Mouse (Mus musculus): Measurements from ENCODE around the gene Gpr82.

The Gpr82 gene

DNA sequence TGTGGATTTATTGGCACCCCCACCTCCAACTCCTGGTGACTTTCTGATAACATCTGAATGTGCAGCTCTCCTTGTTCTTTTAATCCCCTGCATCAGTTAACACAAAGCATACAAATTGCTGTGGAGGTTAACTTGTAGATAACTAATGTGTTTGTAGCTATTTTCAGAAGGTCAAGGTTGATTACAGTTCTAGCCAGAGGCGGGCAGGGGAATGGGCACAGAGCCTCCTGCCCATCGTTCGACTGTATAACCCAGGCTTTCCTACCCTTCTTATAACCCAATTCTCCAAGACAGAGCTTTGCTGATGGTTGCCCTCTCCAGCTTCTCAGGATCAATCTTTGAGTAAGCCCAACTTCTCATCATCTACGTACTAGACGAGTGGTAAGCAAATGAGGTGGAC, at the start of gene Gpr82:
Gene Gpr82, plus strand, starts transcription at position 301 of the 400 bp plus-strand sequence.
- in situ Hi-C loops (cut with MseI, MboI) = loop anchor here (25.0 kb wide), 1 partner anchor 424 kb away; no protein-coding TSS in a partner anchor

- in situ Hi-C loops (cut with MseI, MboI) = no loop called here
Measured at GRCm38 (mm10) chrX:13612115-13612514, 49.0 kb upstream of the Gpr82 start.

DNA sequence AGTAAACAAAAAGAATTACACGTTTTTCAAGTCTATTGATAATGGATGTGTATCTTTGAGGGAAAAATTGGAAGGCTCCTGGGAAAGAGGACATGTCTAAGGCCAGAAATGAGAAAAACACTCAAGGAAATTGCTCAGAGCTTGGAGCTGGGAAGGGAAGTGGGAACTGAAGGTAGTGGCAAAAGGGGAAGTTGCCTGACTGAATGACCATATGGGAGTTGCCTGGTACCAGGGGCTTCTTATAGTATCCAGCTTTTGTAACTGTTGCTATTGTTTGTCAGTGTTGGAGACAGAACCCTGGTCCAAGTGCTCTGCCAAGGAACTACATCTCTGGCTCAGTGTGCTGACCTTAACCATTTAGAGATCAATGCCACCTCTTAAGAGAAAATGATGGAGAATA, 44.4 kb upstream of the Gpr82 start:
- in situ Hi-C loops (cut with MseI, MboI) = no loop called here

DNA sequence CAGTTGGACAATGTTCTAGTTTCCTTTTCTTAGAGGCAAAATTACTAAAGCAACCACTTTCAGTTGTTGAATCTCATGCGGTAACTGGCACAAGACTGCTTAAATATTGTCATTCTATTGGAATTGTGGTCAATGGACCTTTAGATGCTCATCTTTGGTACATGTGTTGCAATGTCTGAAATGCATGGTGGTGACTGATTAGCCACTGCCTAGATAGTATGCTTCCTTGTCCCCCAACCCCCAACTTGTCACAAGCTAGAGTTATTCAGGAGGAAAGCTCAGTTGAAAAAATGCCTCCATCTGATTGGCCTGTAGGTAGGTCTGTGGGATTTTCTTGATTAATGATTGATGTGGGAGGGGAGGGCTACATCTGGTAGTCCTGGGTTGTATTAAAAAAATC, 43.9 kb upstream of the Gpr82 start:
- in situ Hi-C loops (cut with MseI, MboI) = no loop called here

GRCm38 (mm10) chrX:13618476-13618875, 42.7 kb upstream of the Gpr82 start:
- in situ Hi-C loops (cut with MseI, MboI) = no loop called here

GRCm38 (mm10) chrX:13621473-13621872, 39.7 kb upstream of the Gpr82 start:
- in situ Hi-C loops (cut with MseI, MboI) = no loop called here

DNA sequence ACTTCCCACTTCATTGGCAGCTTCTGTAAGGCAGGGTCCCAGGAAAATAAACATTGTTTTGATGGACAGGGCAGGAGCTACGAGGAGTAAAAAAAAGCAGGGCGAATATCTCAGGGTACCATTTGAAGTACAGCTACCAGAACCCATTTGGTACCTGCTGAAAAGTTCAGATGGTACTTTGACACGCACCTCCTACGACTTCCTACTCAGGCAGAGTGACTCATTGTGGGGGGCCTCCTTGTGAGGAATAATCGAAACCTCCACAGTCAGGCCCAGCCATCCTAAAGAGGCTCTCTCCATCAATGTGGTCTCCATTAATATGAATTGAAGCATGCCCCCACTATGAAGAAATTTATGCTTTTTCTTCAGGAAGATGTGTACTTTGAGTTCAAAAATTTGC, 38.5 kb upstream of the Gpr82 start:
- in situ Hi-C loops (cut with MseI, MboI) = no loop called here

- in situ Hi-C loops (cut with MseI, MboI) = no loop called here
Measured at GRCm38 (mm10) chrX:13631599-13632283, 29.4 kb upstream of the Gpr82 start, which contains the start of gene Gpr34. Gene Gpr34, plus strand, starts transcription at chrX:13632089.

DNA sequence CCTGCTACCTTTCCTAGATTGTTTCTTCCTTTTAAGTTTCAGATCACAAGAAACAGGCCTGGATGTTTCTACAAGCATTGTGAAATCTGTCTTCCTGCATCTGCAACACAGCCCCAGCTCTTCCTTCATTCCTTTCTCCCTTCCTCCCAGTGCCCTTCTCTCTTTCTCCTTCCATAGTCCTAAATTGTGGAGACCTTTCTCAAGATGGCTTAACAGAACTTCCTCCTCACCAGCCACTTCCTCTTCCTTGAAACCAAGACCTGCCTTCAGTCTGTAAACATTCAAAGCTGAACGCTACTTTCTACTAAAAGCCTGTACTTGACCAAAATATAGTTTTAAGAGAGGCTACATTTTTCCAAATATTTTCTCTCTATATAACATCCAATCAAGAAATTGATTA, 24.8 kb upstream of the Gpr82 start:
- in situ Hi-C loops (cut with MseI, MboI) = no loop called here

- in situ Hi-C loops (cut with MseI, MboI) = no loop called here
Measured at GRCm38 (mm10) chrX:13638894-13639293, 22.3 kb upstream of the Gpr82 start.

GRCm38 (mm10) chrX:13651889-13652288, 9.3 kb upstream of the Gpr82 start:
- in situ Hi-C loops (cut with MseI, MboI) = loop anchor here (25.0 kb wide), 1 partner anchor 415 kb away; no protein-coding TSS in a partner anchor

DNA sequence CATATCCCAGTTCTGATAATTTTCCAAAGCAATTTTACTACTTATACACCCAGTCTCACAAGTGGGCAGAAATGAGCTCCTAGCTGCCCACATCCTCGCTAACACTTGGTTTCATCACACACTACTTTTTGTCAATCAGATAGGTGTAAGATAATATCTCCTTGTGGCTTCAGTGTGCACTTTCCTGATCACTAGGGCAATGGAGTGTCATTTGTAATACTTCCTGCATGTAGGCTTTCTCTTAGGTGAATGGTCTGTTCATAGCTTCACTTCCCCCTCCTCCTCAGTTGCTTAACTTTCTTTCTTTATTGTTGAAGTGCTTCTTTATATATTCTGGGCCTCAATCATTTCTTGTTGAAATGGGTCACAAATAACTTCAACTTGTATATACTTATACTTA, 8.9 kb upstream of the Gpr82 start:
- in situ Hi-C loops (cut with MseI, MboI) = loop anchor here (25.0 kb wide), 1 partner anchor 415 kb away; no protein-coding TSS in a partner anchor

GRCm38 (mm10) chrX:13655005-13655421, 6.2 kb upstream of the Gpr82 start:
- in situ Hi-C loops (cut with MseI, MboI) = loop anchor here (25.0 kb wide), 1 partner anchor 418 kb away; no protein-coding TSS in a partner anchor

DNA sequence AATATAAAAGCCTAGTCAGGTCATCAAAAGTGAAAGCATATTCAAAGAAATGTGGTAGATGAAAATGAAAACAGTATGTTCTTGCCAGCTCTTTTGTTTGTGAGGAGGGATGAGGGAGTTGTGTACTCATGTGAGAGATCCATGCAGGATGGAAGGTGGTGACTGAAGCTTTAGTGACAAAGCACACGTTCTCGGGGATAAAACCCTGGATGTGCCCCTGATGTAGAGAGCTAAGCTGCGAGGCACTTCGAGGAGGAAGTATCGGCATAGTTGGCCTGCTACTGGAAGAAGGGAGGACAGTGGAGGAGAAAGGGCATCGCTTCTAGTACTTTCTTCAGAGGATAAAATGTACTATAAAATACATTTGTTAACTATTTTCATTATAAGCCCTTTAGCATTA, 5.3 kb upstream of the Gpr82 start:
- in situ Hi-C loops (cut with MseI, MboI) = loop anchor here (25.0 kb wide), 1 partner anchor 419 kb away; no protein-coding TSS in a partner anchor

DNA sequence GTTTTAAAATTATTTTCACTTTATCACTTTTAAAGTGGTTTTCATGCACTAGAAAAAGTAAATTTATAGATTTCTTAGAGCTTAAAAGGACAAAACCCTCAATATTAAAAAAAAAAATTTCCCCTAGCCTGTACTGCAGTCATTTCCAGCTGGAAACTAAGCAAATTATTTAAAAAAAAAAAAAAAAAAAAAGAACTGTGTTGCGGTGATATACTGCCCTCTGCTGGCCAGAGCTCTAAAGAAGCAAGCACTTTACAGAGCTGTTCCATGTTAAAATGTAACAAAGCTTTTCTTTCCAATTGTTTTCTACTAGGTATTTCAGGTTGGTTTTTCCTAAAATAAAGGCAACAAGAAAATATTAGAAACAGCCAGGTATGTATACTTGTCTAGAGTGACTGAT, 4.4 kb upstream of the Gpr82 start:
- in situ Hi-C loops (cut with MseI, MboI) = loop anchor here (25.0 kb wide), 1 partner anchor 419 kb away; no protein-coding TSS in a partner anchor

DNA sequence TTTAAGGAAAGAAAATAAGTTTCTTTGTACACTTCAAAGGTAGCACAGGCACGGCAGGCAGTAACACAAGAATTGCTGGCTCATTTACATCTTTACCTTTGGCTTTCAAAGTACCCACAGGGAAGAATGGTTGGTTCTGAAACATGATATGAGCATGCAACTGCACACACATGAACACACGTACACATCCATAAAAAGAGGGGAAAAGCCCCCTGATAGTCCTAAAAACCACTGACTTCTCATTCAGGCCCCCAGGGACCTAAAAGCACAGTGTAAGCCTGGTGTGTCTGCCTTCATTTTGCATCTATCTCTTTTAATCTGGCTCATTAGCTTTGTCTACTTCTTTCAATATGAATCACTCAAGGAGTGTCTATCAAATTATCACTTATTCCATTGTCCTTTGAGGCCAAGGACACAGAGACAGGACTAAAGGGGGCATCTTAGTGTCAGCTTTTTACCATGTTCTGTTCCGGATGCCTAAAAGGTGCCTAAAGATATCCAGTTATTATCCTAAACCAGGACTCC, 2.5 kb upstream of the Gpr82 start:
- in situ Hi-C loops (cut with MseI, MboI) = loop anchor here (25.0 kb wide), 1 partner anchor 421 kb away; no protein-coding TSS in a partner anchor

- in situ Hi-C loops (cut with MseI, MboI) = loop anchor here (25.0 kb wide), 1 partner anchor 422 kb away; no protein-coding TSS in a partner anchor
Measured at GRCm38 (mm10) chrX:13659201-13659890, 1.8 kb upstream of the Gpr82 start.

GRCm38 (mm10) chrX:13668867-13669266, 7.7 kb downstream of the Gpr82 start:
- in situ Hi-C loops (cut with MseI, MboI) = loop anchor here (25.0 kb wide), 1 partner anchor 432 kb away; no protein-coding TSS in a partner anchor

DNA sequence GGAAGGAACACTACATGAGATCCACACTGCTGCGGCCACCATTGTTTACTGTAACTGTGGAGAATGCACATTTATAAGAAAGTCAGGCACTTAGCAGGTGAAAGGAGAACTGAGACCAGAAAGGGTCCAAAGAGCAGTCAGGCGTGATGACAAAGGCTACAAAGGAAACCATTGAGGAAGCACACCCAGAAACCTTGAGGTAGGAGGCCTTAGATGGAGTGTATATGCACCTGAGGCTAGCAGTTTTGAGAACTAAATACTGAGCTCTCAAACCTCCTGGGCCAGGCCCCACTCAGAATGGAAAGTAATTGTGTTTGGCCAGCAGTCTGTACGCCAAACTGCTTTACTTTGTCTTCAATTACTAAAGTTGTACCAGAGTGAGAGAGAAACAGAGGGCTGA, 9.2 kb downstream of the Gpr82 start:
- in situ Hi-C loops (cut with MseI, MboI) = loop anchor here (25.0 kb wide), 1 partner anchor 433 kb away; no protein-coding TSS in a partner anchor

- in situ Hi-C loops (cut with MseI, MboI) = loop anchor here (25.0 kb wide), 1 partner anchor 436 kb away; no protein-coding TSS in a partner anchor
Measured at GRCm38 (mm10) chrX:13673001-13673400, 11.8 kb downstream of the Gpr82 start.

GRCm38 (mm10) chrX:13681748-13682147, 20.6 kb downstream of the Gpr82 start:
- in situ Hi-C loops (cut with MseI, MboI) = no loop called here

GRCm38 (mm10) chrX:13686589-13686988, 25.4 kb downstream of the Gpr82 start:
- in situ Hi-C loops (cut with MseI, MboI) = no loop called here
